Mouse (Mus musculus): ENCODE measurements at regions not wholly inside any gene's neighbourhood (a gene's known extent, or its start where the extent isn't known, plus 50 kb on each side); places are given as distances from the start of the nearest gene placed in this dataset.

GRCm38 (mm10) chr2:134703067-134703466, 59.1 kb upstream of the Tmx4 start:
- TF ChIP-seq CTCF (IDR thresholded peaks at IDR 0.05; ENCODE audit: low read depth) (no peak), EP300 (IDR thresholded peaks at IDR 0.05; ENCODE audit: low read depth) (no peak)

Measured in liver, postnatal 0 days (tissue).